ENCODE assay signal across 8 mouse cellular contexts in the genomic region with DNA sequence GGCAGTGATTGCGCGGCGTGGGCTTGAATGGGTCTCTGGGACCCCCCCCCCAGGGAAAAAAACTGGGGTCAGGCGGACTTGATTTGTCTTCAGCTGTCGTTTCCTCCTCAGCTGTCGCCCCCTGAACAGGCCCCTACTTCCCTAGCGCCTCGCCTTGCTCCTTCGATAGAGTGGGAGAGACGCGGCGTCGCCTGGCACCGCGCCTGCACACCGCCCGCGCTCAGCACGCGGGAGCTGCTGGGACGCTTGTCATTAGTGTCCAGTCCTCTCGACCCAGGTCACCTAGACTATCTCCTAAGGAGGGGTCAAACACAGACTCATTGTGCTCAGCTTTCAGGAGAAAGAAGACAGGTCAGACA. TPM values are rescaled to one million over a fixed set of nuclear protein-coding genes. Genes with fewer than 3 reads are reported as not detected.
A peak's percentile ranks its signal among the peaks of the same experiment; 100 is the strongest.
DNase-seq lines count a peak whose midpoint lies in the region; ATAC-seq and TF ChIP-seq lines count a peak whose summit lies in the region.

No protein-coding gene starts in this region.

- TF ChIP-seq POLR2A in thymus, adult 2 months (IDR thresholded peaks at IDR 0.05; ENCODE audit: control insufficient read depth, extremely low read depth, insufficient read depth, low read length, poor library complexity), result no peak

- peak overlapping the region; percentile 69 for H3K4me2 ChIP-seq in forebrain, embryonic 16.5 days (ENCODE audit: low read length)
- peak overlapping the region; percentile 89 for H3K4me2 ChIP-seq in hindbrain, postnatal 0 days (ENCODE audit: low read depth, low read length)
- peak overlapping the region; percentile 84 for H3K4me2 ChIP-seq in limb, embryonic 13.5 days (replicated peaks)
- H3K4me2 ChIP-seq in midbrain, postnatal 0 days (ENCODE audit: low read depth, low read length, poor library complexity, severe bottlenecking), result peak overlapping the region; percentile 82

- H3K27me3 ChIP-seq in forebrain, embryonic 16.5 days (replicated peaks; ENCODE audit: control insufficient read depth, insufficient read depth, low read length), result no peaks in the 10 kb centered on the region
- no peaks in the 10 kb centered on the region for H3K27me3 ChIP-seq in hindbrain, postnatal 0 days (ENCODE audit: insufficient read depth, low read length)
- no peaks in the 10 kb centered on the region for H3K27me3 ChIP-seq in limb, embryonic 13.5 days
- H3K27me3 ChIP-seq in midbrain, postnatal 0 days (ENCODE audit: insufficient read depth, low read length), result no peaks in the 10 kb centered on the region
- no peaks in the 10 kb centered on the region for H3K27me3 ChIP-seq in thymus, adult 2 months (ENCODE audit: control insufficient read depth, insufficient read depth, low read length)

- WGBS in forebrain, embryonic 16.5 days, result under 1% methylated on average over 22 of the region's 22 CpGs
- WGBS in hindbrain, postnatal 0 days, result under 1% methylated on average over 22 of the region's 22 CpGs
- 0% methylated on average over 22 of the region's 22 CpGs for WGBS in limb, embryonic 13.5 days
- under 1% methylated on average over 22 of the region's 22 CpGs for WGBS in midbrain, postnatal 0 days
- under 1% methylated on average over 22 of the region's 22 CpGs for WGBS in thymus, adult 2 months

- TF ChIP-seq CTCF in hindbrain, postnatal 0 days (IDR thresholded peaks at IDR 0.05; ENCODE audit: low read depth), result no peak
- TF ChIP-seq CTCF in midbrain, postnatal 0 days (IDR thresholded peaks at IDR 0.05), result no peak
- TF ChIP-seq CTCF in thymus, adult 2 months (IDR thresholded peaks at IDR 0.05; ENCODE audit: borderline replicate concordance, control insufficient read depth, extremely low read depth, insufficient read depth, low read length, poor library complexity), result no peak

- peak overlapping the region; percentile 68 for H3K4me3 ChIP-seq in forebrain, embryonic 16.5 days (replicated peaks; ENCODE audit: low read length)
- peak overlapping the region; percentile 87 for H3K4me3 ChIP-seq in hindbrain, postnatal 0 days (ENCODE audit: low read length)
- H3K4me3 ChIP-seq in limb, embryonic 13.5 days, result peak overlapping the region; percentile 82
- peak overlapping the region; percentile 84 for H3K4me3 ChIP-seq in midbrain, postnatal 0 days (ENCODE audit: low read depth, low read length)
- peak overlapping the region; percentile 88 for H3K4me3 ChIP-seq in thymus, adult 2 months (ENCODE audit: control insufficient read depth, insufficient read depth, low read length)

- H3K27ac ChIP-seq in forebrain, embryonic 16.5 days (ENCODE audit: low read length), result peak overlapping the region; percentile 96
- peak overlapping the region; percentile 98 for H3K27ac ChIP-seq in hindbrain, postnatal 0 days
- H3K27ac ChIP-seq in limb, embryonic 13.5 days, result peak overlapping the region; percentile 92
- H3K27ac ChIP-seq in midbrain, postnatal 0 days (ENCODE audit: low read depth, low read length), result peak overlapping the region; percentile 91
- H3K27ac ChIP-seq in thymus, adult 2 months (ENCODE audit: control insufficient read depth, insufficient read depth, low read length), result no peak overlapping the region

- H3K9ac ChIP-seq in forebrain, embryonic 16.5 days (replicated peaks; ENCODE audit: low read depth, low read length), result peak overlapping the region; percentile 98
- peak overlapping the region; percentile 95 for H3K9ac ChIP-seq in hindbrain, postnatal 0 days (replicated peaks; ENCODE audit: low read length)
- H3K9ac ChIP-seq in limb, embryonic 13.5 days, result peak overlapping the region; percentile 97
- H3K9ac ChIP-seq in midbrain, postnatal 0 days (replicated peaks; ENCODE audit: low read length, poor library complexity, severe bottlenecking), result peak overlapping the region; percentile 93

- ATAC-seq in forebrain, embryonic 16.5 days, result peak; percentile 24
- peak; percentile 13 for ATAC-seq in hindbrain, postnatal 0 days
- peak; percentile 30; the same call in 1 of the 2 replicates for ATAC-seq in limb, embryonic 13.5 days (ENCODE audit: low FRiP score, low read depth)
- ATAC-seq in midbrain, postnatal 0 days (ENCODE audit: low FRiP score), result peak; percentile 34

- no peaks in the 10 kb centered on the region for H3K9me3 ChIP-seq in forebrain, embryonic 16.5 days (ENCODE audit: control insufficient read depth, low read length)
- no peaks in the 10 kb centered on the region for H3K9me3 ChIP-seq in hindbrain, postnatal 0 days (ENCODE audit: low read length)
- no peaks in the 10 kb centered on the region for H3K9me3 ChIP-seq in limb, embryonic 13.5 days
- H3K9me3 ChIP-seq in midbrain, postnatal 0 days (ENCODE audit: low read length), result no peaks in the 10 kb centered on the region

- no peaks in the 10 kb centered on the region for H3K36me3 ChIP-seq in forebrain, embryonic 16.5 days (ENCODE audit: control insufficient read depth, insufficient read depth)
- H3K36me3 ChIP-seq in hindbrain, postnatal 0 days (ENCODE audit: insufficient read depth, low read length), result no peaks in the 10 kb centered on the region; the same call in 1 of the 2 replicates
- H3K36me3 ChIP-seq in limb, embryonic 13.5 days, result peaks cover 12% of the 10 kb centered on the region
- peaks cover under 1% of the 10 kb centered on the region; the same call in 1 of the 2 replicates for H3K36me3 ChIP-seq in midbrain, postnatal 0 days (ENCODE audit: insufficient read depth, low read length)
- H3K36me3 ChIP-seq in thymus, adult 2 months (ENCODE audit: control insufficient read depth, insufficient read depth, low read length), result no peaks in the 10 kb centered on the region

- H3K4me1 ChIP-seq in forebrain, embryonic 16.5 days (replicated peaks; ENCODE audit: control insufficient read depth, insufficient read depth, low read length), result peaks cover 58% of the 10 kb centered on the region
- H3K4me1 ChIP-seq in hindbrain, postnatal 0 days (ENCODE audit: insufficient read depth, low read length), result peaks cover 44% of the 10 kb centered on the region
- peaks cover 64% of the 10 kb centered on the region for H3K4me1 ChIP-seq in limb, embryonic 13.5 days
- H3K4me1 ChIP-seq in midbrain, postnatal 0 days (ENCODE audit: insufficient read depth, low read length), result peaks cover 24% of the 10 kb centered on the region
- peaks cover 59% of the 10 kb centered on the region for H3K4me1 ChIP-seq in thymus, adult 2 months (replicated peaks; ENCODE audit: control insufficient read depth, insufficient read depth, low read length)

- DNase-seq in embryo, embryonic 10 days (ENCODE audit: low spot score), result peak; percentile 75
- no peak for DNase-seq in embryo, embryonic 9.5 days (ENCODE audit: extremely low spot score)
- peak; percentile 71 for DNase-seq in brain, adult 2 months (ENCODE audit: low read depth, low spot score)
- peak; percentile 79 for DNase-seq in hindbrain, postnatal 0 days (ENCODE audit: low spot score)
- DNase-seq in midbrain, postnatal 0 days (ENCODE audit: low spot score), result peak; percentile 70
- peak; percentile 54 for DNase-seq in thymus, adult 2 months

RNA-seq across cellular contexts. Expression of a gene that starts 0.9 kb away (rescaled TPM):
- polyA plus RNA-seq in forebrain, embryonic 16.5 days (2015; fragmentation: Nextera tagmentation; extraction: Ambion mirVana), result 39.6 and 48.1 TPM in 2 replicates
- 23.9 and 31.6 TPM in 2 replicates for total RNA-seq in hindbrain, postnatal 0 days (2014; rRNA removed)
- polyA plus RNA-seq in hindbrain, postnatal 0 days (2015; fragmentation: Nextera tagmentation; extraction: Ambion mirVana), result 28.2 and 31.1 TPM in 2 replicates
- 103 and 105 TPM in 2 replicates for polyA plus RNA-seq in limb, embryonic 13.5 days (2015; fragmentation: Nextera tagmentation; extraction: Ambion mirVana)
- 19.0 and 22.4 TPM in 2 replicates for total RNA-seq in midbrain, postnatal 0 days (2014; rRNA removed)
- 20.5 and 20.7 TPM in 2 replicates for polyA plus RNA-seq in midbrain, postnatal 0 days (2015; fragmentation: Nextera tagmentation; extraction: Ambion mirVana)
- 107 TPM in 2 replicates for polyA plus RNA-seq in thymus, adult 2 months (2012; rRNA removed)

RNA-seq across cellular contexts. Expression of a gene that starts 6.1 kb away (rescaled TPM):
- polyA plus RNA-seq in forebrain, embryonic 16.5 days (2015; fragmentation: Nextera tagmentation; extraction: Ambion mirVana), result 171 and 175 TPM in 2 replicates
- total RNA-seq in hindbrain, postnatal 0 days (2014; rRNA removed), result 241 and 273 TPM in 2 replicates
- polyA plus RNA-seq in hindbrain, postnatal 0 days (2015; fragmentation: Nextera tagmentation; extraction: Ambion mirVana), result 116 and 123 TPM in 2 replicates
- polyA plus RNA-seq in limb, embryonic 13.5 days (2015; fragmentation: Nextera tagmentation; extraction: Ambion mirVana), result 44.0 and 44.8 TPM in 2 replicates
- total RNA-seq in midbrain, postnatal 0 days (2014; rRNA removed), result 241 and 278 TPM in 2 replicates
- 122 and 130 TPM in 2 replicates for polyA plus RNA-seq in midbrain, postnatal 0 days (2015; fragmentation: Nextera tagmentation; extraction: Ambion mirVana)
- 78.6 and 85.4 TPM in 2 replicates for polyA plus RNA-seq in thymus, adult 2 months (2012; rRNA removed)
